Mouse (Mus musculus): ENCODE results near the gene Olfr315. TPM values are rescaled to one million over a fixed set of nuclear protein-coding genes. Genes with fewer than 3 reads are reported as not detected.

Gene Olfr315
- polyA plus RNA-seq, 1 experiment from 2014 or later = not detected

- no peaks in the 10 kb centered on the region for H3K9me3 ChIP-seq (replicated peaks; ENCODE audit: control insufficient read depth, low read length)
- no peak overlapping the region for H3K9ac ChIP-seq (ENCODE audit: low read depth, low read length)
- no peak for ATAC-seq (ENCODE audit: low read depth)
- no peak overlapping the region for H3K4me3 ChIP-seq (ENCODE audit: low read depth, low read length)
- H3K27me3 ChIP-seq (ENCODE audit: control insufficient read depth, insufficient read depth, low read depth, low read length) = no peaks in the 10 kb centered on the region
- 64% methylated on average over 10 of the region's 10 CpGs for WGBS (ENCODE audit: insufficient replicate concordance)
- no peaks in the 10 kb centered on the region for H3K36me3 ChIP-seq (ENCODE audit: control insufficient read depth, insufficient read depth)
- H3K4me1 ChIP-seq (ENCODE audit: control insufficient read depth, low read depth, low read length) = no peaks in the 10 kb centered on the region
- H3K27ac ChIP-seq (ENCODE audit: low read length) = no peak overlapping the region
- H3K4me2 ChIP-seq (ENCODE audit: low read depth, low read length) = no peak overlapping the region
Measured at GRCm38 (mm10) chr11:58787651-58788050, 14.7 kb downstream of the Olfr315 start.

DNA sequence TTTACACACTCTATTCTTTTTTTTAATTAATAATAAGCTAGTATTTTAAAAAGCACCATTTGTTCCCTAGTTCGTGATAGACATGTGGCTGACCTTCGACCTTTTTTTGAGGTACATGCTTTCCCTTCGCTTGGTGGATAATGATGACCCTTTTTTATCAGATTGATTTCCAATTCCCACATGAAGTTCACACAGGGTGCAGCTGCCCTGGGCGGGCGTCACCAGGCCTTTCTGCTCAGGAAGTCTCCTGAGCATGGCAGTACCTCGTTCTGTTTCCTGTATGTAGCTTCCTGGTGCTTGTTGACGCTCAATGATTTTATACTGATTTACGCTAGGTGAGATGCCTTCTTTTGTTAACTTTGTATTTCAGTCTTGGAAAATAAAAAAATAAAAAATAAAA, 15.4 kb downstream of the Olfr315 start:
- H3K27ac ChIP-seq (ENCODE audit: low read length) = no peak overlapping the region
- H3K9ac ChIP-seq (ENCODE audit: low read depth, low read length) = no peak overlapping the region
- no peaks in the 10 kb centered on the region for H3K9me3 ChIP-seq (replicated peaks; ENCODE audit: control insufficient read depth, low read length)
- no peaks in the 10 kb centered on the region for H3K4me1 ChIP-seq (ENCODE audit: control insufficient read depth, low read depth, low read length)
- no peak overlapping the region for H3K4me3 ChIP-seq (ENCODE audit: low read depth, low read length)
- H3K4me2 ChIP-seq (ENCODE audit: low read depth, low read length) = no peak overlapping the region
- H3K27me3 ChIP-seq (ENCODE audit: control insufficient read depth, insufficient read depth, low read depth, low read length) = no peaks in the 10 kb centered on the region
- WGBS (ENCODE audit: insufficient replicate concordance) = 46% methylated on average over 8 of the region's 8 CpGs
- ATAC-seq (ENCODE audit: low read depth) = no peak
- H3K36me3 ChIP-seq (ENCODE audit: control insufficient read depth, insufficient read depth) = no peaks in the 10 kb centered on the region

- no peak for ATAC-seq (ENCODE audit: low read depth)
- no peaks in the 10 kb centered on the region for H3K9me3 ChIP-seq (replicated peaks; ENCODE audit: control insufficient read depth, low read length)
- 29% methylated on average over 3 of the region's 3 CpGs for WGBS (ENCODE audit: insufficient replicate concordance)
- H3K4me3 ChIP-seq (ENCODE audit: low read depth, low read length) = no peak overlapping the region
- H3K4me1 ChIP-seq (ENCODE audit: control insufficient read depth, low read depth, low read length) = no peaks in the 10 kb centered on the region
- no peak overlapping the region for H3K9ac ChIP-seq (ENCODE audit: low read depth, low read length)
- H3K27me3 ChIP-seq (ENCODE audit: control insufficient read depth, insufficient read depth, low read depth, low read length) = no peaks in the 10 kb centered on the region
- no peaks in the 10 kb centered on the region for H3K36me3 ChIP-seq (ENCODE audit: control insufficient read depth, insufficient read depth)
- no peak overlapping the region for H3K27ac ChIP-seq (ENCODE audit: low read length)
- H3K4me2 ChIP-seq (ENCODE audit: low read depth, low read length) = no peak overlapping the region
Measured at GRCm38 (mm10) chr11:58789532-58789931, 16.5 kb downstream of the Olfr315 start.

DNA sequence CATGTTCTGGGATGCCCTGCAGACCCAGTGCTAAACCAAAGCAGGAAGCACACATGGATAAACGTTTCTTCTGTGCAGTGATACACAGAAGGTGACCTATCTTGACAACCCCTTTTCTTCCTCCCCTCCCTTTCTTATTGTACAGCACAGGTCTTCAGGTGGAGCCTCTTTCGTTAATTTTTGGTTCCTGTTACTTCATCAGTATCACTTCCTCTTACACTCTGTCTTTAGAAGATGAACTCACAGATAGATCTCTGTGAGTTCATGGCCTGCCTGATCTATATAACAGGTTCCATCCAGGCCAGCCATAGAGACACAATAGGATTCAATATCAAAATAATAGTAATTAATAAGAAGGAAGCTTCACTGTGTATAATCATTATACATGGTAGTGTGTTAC, 17.1 kb downstream of the Olfr315 start:
- H3K27ac ChIP-seq (ENCODE audit: low read length) = no peak overlapping the region
- H3K4me1 ChIP-seq (ENCODE audit: control insufficient read depth, low read depth, low read length) = no peaks in the 10 kb centered on the region
- no peaks in the 10 kb centered on the region for H3K36me3 ChIP-seq (ENCODE audit: control insufficient read depth, insufficient read depth)
- H3K9ac ChIP-seq (ENCODE audit: low read depth, low read length) = no peak overlapping the region
- ATAC-seq (ENCODE audit: low read depth) = no peak
- WGBS (ENCODE audit: insufficient replicate concordance) = 21% methylated on average over 2 of the region's 2 CpGs
- H3K9me3 ChIP-seq (replicated peaks; ENCODE audit: control insufficient read depth, low read length) = no peaks in the 10 kb centered on the region
- no peak overlapping the region for H3K4me2 ChIP-seq (ENCODE audit: low read depth, low read length)
- no peaks in the 10 kb centered on the region for H3K27me3 ChIP-seq (ENCODE audit: control insufficient read depth, insufficient read depth, low read depth, low read length)
- H3K4me3 ChIP-seq (ENCODE audit: low read depth, low read length) = no peak overlapping the region

GRCm38 (mm10) chr11:58790646-58791045, 17.7 kb downstream of the Olfr315 start:
- Histone ChIP-seq H3K9ac (ENCODE audit: low read depth, low read length) (no peak overlapping the region), H3K27ac (ENCODE audit: low read length) (no peak overlapping the region), H3K4me2 (ENCODE audit: low read depth, low read length) (no peak overlapping the region), H3K4me1 (ENCODE audit: control insufficient read depth, low read depth, low read length) (no peaks in the 10 kb centered on the region), H3K27me3 (ENCODE audit: control insufficient read depth, insufficient read depth, low read depth, low read length) (no peaks in the 10 kb centered on the region), H3K4me3 (ENCODE audit: low read depth, low read length) (no peak overlapping the region), H3K36me3 (ENCODE audit: control insufficient read depth, insufficient read depth) (no peaks in the 10 kb centered on the region), H3K9me3 (replicated peaks; ENCODE audit: control insufficient read depth, low read length) (no peaks in the 10 kb centered on the region)
- no peak for ATAC-seq (ENCODE audit: low read depth)
- WGBS (ENCODE audit: insufficient replicate concordance) = 38% methylated on average over 6 of the region's 6 CpGs

DNA sequence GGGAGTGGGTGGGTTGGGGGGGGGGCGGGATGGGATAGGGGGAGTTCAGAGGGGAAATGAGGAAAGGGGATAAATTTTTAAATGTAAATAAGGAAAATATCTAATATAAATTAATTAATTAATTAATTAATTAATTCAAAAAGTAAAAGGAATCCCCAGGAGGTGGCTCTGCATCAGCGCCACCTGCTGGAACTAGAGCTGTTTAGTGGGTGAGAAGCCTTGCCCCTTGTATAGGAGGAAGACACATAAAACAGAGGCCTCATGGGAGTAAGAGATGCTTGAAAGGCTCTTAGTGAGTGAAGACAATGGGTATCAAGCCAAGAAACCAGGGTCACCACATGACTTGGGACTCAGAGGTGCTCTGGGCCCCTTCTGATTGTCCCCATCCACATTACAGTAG, 22.9 kb downstream of the Olfr315 start:
- Histone ChIP-seq H3K4me3 (ENCODE audit: low read depth, low read length) (no peak overlapping the region), H3K9me3 (replicated peaks; ENCODE audit: control insufficient read depth, low read length) (no peaks in the 10 kb centered on the region), H3K4me2 (ENCODE audit: low read depth, low read length) (no peak overlapping the region), H3K4me1 (ENCODE audit: control insufficient read depth, low read depth, low read length) (no peaks in the 10 kb centered on the region), H3K27ac (ENCODE audit: low read length) (no peak overlapping the region), H3K36me3 (ENCODE audit: control insufficient read depth, insufficient read depth) (no peaks in the 10 kb centered on the region), H3K27me3 (ENCODE audit: control insufficient read depth, insufficient read depth, low read depth, low read length) (no peaks in the 10 kb centered on the region), H3K9ac (ENCODE audit: low read depth, low read length) (no peak overlapping the region)
- 81% methylated on average over 2 of the region's 2 CpGs for WGBS (ENCODE audit: insufficient replicate concordance)
- ATAC-seq (ENCODE audit: low read depth) = no peak

- H3K9me3 ChIP-seq (replicated peaks; ENCODE audit: control insufficient read depth, low read length) = no peaks in the 10 kb centered on the region
- 62% methylated on average over 7 of the region's 7 CpGs for WGBS (ENCODE audit: insufficient replicate concordance)
- ATAC-seq (ENCODE audit: low read depth) = no peak
Measured at GRCm38 (mm10) chr11:58796850-58797249, 23.9 kb downstream of the Olfr315 start.

DNA sequence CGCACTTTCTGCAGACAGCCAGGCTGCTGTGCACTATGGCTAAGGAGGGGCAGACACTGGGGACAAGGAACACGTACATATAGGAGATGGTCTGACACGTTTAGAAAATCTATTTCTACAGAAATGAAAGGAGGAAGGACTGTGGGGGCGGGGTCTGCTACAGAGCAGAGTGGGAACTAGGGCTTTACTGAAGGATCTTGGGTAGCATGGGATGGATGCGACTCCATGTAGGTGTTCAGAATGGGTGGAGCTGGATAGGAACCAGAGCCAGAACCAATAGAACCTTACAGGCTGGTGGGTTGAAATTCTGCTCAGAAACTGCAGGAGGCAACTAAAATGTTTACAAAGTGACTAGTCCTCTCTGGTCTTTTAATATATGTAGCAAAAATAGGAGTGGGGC, 26.8 kb downstream of the Olfr315 start:
- Histone ChIP-seq H3K36me3 (ENCODE audit: control insufficient read depth, insufficient read depth) (no peaks in the 10 kb centered on the region), H3K9me3 (replicated peaks; ENCODE audit: control insufficient read depth, low read length) (no peaks in the 10 kb centered on the region), H3K9ac (ENCODE audit: low read depth, low read length) (no peak overlapping the region), H3K4me2 (ENCODE audit: low read depth, low read length) (no peak overlapping the region), H3K4me3 (ENCODE audit: low read depth, low read length) (no peak overlapping the region), H3K27me3 (ENCODE audit: control insufficient read depth, insufficient read depth, low read depth, low read length) (no peaks in the 10 kb centered on the region), H3K4me1 (ENCODE audit: control insufficient read depth, low read depth, low read length) (no peaks in the 10 kb centered on the region; the same call in 1 of the 2 replicates), H3K27ac (ENCODE audit: low read length) (no peak overlapping the region)
- 46% methylated on average over 5 of the region's 5 CpGs for WGBS (ENCODE audit: insufficient replicate concordance)
- ATAC-seq (ENCODE audit: low read depth) = no peak

More at GRCm38 (mm10) chr11:58796850-58797249, 23.9 kb downstream of the Olfr315 start:
- H3K27me3 ChIP-seq (ENCODE audit: control insufficient read depth, insufficient read depth, low read depth, low read length) = no peaks in the 10 kb centered on the region
- H3K9ac ChIP-seq (ENCODE audit: low read depth, low read length) = no peak overlapping the region
- H3K4me1 ChIP-seq (ENCODE audit: control insufficient read depth, low read depth, low read length) = no peaks in the 10 kb centered on the region
- H3K36me3 ChIP-seq (ENCODE audit: control insufficient read depth, insufficient read depth) = no peaks in the 10 kb centered on the region
- no peak overlapping the region for H3K4me2 ChIP-seq (ENCODE audit: low read depth, low read length)
- no peak overlapping the region for H3K4me3 ChIP-seq (ENCODE audit: low read depth, low read length)
- no peak overlapping the region for H3K27ac ChIP-seq (ENCODE audit: low read length)

GRCm38 (mm10) chr11:58801558-58802228, 28.7 kb downstream of the Olfr315 start, which contains the start of gene Fam183b:
Gene Fam183b, minus strand, starts transcription at chr11:58801960.
- no peaks in the 10 kb centered on the region for H3K9me3 ChIP-seq (replicated peaks; ENCODE audit: control insufficient read depth, low read length)
- H3K27ac ChIP-seq (ENCODE audit: low read length) = no peak within 1 kb of the TSS
- H3K27me3 ChIP-seq (ENCODE audit: control insufficient read depth, insufficient read depth, low read depth, low read length) = no peaks in the 10 kb centered on the region
- H3K4me1 ChIP-seq (ENCODE audit: control insufficient read depth, low read depth, low read length) = no peaks in the 10 kb centered on the region; the same call in 1 of the 2 replicates
- 39% methylated on average over 14 of the region's 14 CpGs for WGBS (ENCODE audit: insufficient replicate concordance)
- no peaks in the 10 kb centered on the region for H3K36me3 ChIP-seq (ENCODE audit: control insufficient read depth, insufficient read depth)
- H3K9ac ChIP-seq (ENCODE audit: low read depth, low read length) = no peak within 1 kb of the TSS
- no peak within 1 kb of the TSS for H3K4me3 ChIP-seq (ENCODE audit: low read depth, low read length)
- no peak for ATAC-seq (ENCODE audit: low read depth)
- no peak within 1 kb of the TSS for H3K4me2 ChIP-seq (ENCODE audit: low read depth, low read length)
